Mouse (Mus musculus) cortical plate, adult 2 months (tissue): Measurements from ENCODE around the gene Mmp24. TPM values are rescaled to one million over a fixed set of nuclear protein-coding genes. Genes with fewer than 3 reads are reported as not detected.

Experiments used
- H3K27ac ChIP-seq: fragments of 200-500 bp; 2 replicates; pipeline ENCODE4 v1.5.1; 2012; ENCODE audit warnings: low read length, control low read depth, inconsistent platforms; ENCODE audit not compliant: insufficient read depth
- H3K4me1 ChIP-seq: fragments of 200-500 bp; 2 replicates; pipeline ENCODE4 v1.6.1; 2011; ENCODE audit warnings: low read length; ENCODE audit not compliant: control insufficient read depth, insufficient read depth
- H3K4me3 ChIP-seq: fragments of 200-500 bp; 2 replicates; pipeline ENCODE4 v1.5.1; 2011; ENCODE audit warnings: mild to moderate bottlenecking, low read length, control low read depth; ENCODE audit not compliant: insufficient read depth
- CTCF ChIP-seq: fragments of 200-500 bp; IDR thresholded peaks from 2 replicates; pipeline ENCODE4 v1.5.1; 2011; ENCODE audit warnings: mild to moderate bottlenecking, control low read depth, low read length; ENCODE audit not compliant: insufficient read depth; ENCODE audit errors: extremely low read depth
- POLR2A ChIP-seq: fragments of 200-500 bp; IDR thresholded peaks from 2 replicates; pipeline ENCODE4 v1.6.1; 2011; ENCODE audit warnings: mild to moderate bottlenecking, low read length, control low read depth; ENCODE audit not compliant: insufficient read depth; ENCODE audit errors: extremely low read depth
- polyA plus RNA-seq: library from polyadenylated mRNA; depleted of rRNA; stranded (reverse); fragments of >200 nt; gene quantifications from 2 replicates; pipeline ENCODE4 v1.2.3, GENCODE M21; 2012; rRNA removed

Gene Mmp24
- polyA plus RNA-seq, 1 experiment = 33.8 TPM

DNA sequence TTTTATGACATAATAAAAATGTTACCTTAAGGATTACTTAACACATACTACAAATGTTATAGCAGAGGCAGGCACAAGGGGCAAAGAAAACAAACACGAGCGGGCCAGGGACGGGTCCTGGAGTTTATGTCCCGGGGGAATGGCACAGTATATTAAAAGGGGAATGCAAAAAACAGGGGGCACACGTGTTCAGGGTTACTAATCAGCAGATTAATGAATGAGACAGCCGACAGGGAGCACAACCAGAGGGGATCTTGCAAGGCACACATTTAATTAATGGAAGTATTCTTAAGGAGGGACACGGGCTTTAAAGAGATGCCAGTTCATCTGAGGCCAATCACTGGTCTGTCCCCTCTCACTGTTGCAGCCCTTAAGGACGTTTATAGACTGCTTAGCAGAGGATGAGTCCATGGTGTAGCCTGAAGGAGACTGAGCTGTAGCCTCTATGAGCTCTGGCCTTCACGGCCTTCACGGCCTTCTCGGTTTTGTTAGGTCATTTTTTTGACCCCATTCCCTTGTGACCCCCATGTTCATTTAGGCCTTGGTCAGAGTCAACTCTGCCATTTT is 88.2 kb downstream of the Mmp24 start:
- no peak overlapping the region for H3K4me3 ChIP-seq
- no peak overlapping the region for H3K27ac ChIP-seq
- no peaks in the 10 kb centered on the region; the same call in 1 of the 2 replicates for H3K4me1 ChIP-seq
- no peak for TF ChIP-seq POLR2A
- TF ChIP-seq CTCF = no peak

Other genes with a start within 250 kb of the Mmp24 start
- 17.2 and 18.4 TPM in 2 replicates for gene Gss, start 182.5 kb upstream of the Mmp24 start, polyA plus RNA-seq
- gene Myh7b, start 164.1 kb upstream of the Mmp24 start, polyA plus RNA-seq = 10.5 and 13.8 TPM in 2 replicates
- 158 and 163 TPM in 2 replicates for gene Trpc4ap, start 83.0 kb upstream of the Mmp24 start, polyA plus RNA-seq
- gene Edem2, start 45.9 kb upstream of the Mmp24 start, polyA plus RNA-seq = 39.5 and 39.7 TPM in 2 replicates
- gene Gm17581, start 39.5 kb upstream of the Mmp24 start, polyA plus RNA-seq = not detected in 2 replicates
- 0.95 and 1.1 TPM in 2 replicates for gene Procr, start 24.2 kb upstream of the Mmp24 start, polyA plus RNA-seq
- gene BC029722, start 44.1 kb downstream of the Mmp24 start, polyA plus RNA-seq = 90.6 and 93.4 TPM in 2 replicates
- gene Eif6, start 51.6 kb downstream of the Mmp24 start, polyA plus RNA-seq = 69.2 and 71.0 TPM in 2 replicates
- not detected in 2 replicates for gene Fam83c, start 59.5 kb downstream of the Mmp24 start, polyA plus RNA-seq
- 54.9 and 60.4 TPM in 2 replicates for gene Uqcc1, start 155.0 kb downstream of the Mmp24 start, polyA plus RNA-seq
- gene Gm15557, start 165.4 kb downstream of the Mmp24 start, polyA plus RNA-seq = not detected in 2 replicates
- 0.17 and 0.36 TPM in 2 replicates for gene Gdf5, start 170.0 kb downstream of the Mmp24 start, polyA plus RNA-seq
- 15.9 and 16.8 TPM in 2 replicates for gene Cep250, start 181.1 kb downstream of the Mmp24 start, polyA plus RNA-seq
- 3.5 and 4.1 TPM in 2 replicates for gene 6430550D23Rik, start 232.6 kb downstream of the Mmp24 start, polyA plus RNA-seq
- gene Ergic3, start 232.7 kb downstream of the Mmp24 start, polyA plus RNA-seq = 293 and 298 TPM in 2 replicates